Mouse (Mus musculus) brain, embryonic 14.5 days (tissue): ENCODE measurements around the gene Rapgef1.

Source experiments
- CTCF ChIP-seq: fragments of 200-500 bp; IDR thresholded peaks from 2 replicates; pipeline ENCODE4 v1.5.1; 2012; ENCODE audit warnings: inconsistent platforms, mild to moderate bottlenecking, moderate library complexity, borderline replicate concordance; ENCODE audit not compliant: insufficient read depth, insufficient read length; ENCODE audit errors: extremely low read depth
- POLR2A ChIP-seq: fragments of 200-500 bp; IDR thresholded peaks from 2 replicates; pipeline ENCODE4 v1.6.1; 2012; ENCODE audit warnings: mild to moderate bottlenecking, inconsistent platforms, borderline replicate concordance; ENCODE audit not compliant: poor library complexity, insufficient read depth, insufficient read length, severe bottlenecking; ENCODE audit errors: extremely low read depth

DNA sequence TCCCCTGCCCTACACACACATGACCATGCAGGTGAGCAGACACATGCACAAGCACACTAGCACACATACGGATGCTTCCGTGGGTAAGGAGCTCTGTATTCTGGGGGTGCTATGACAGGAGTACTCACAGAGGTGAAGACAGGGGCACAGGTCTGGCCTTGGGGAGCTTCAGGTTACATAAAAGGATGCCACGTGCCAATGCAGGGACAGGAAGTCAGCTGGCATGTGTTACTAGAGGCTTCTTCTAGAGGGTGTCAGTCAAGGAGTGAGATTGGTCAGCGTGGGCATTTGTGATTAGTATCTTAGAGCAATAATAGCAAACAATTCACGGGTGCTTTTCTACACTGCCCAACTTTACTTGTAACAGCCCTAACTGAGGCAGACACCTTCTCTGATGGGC, 71.5 kb downstream of the Rapgef1 start:
- no peak for TF ChIP-seq POLR2A
- no peak for TF ChIP-seq CTCF
